Mouse (Mus musculus): Measurements from ENCODE around the gene Ifnar1.

Gene Ifnar1

DNA sequence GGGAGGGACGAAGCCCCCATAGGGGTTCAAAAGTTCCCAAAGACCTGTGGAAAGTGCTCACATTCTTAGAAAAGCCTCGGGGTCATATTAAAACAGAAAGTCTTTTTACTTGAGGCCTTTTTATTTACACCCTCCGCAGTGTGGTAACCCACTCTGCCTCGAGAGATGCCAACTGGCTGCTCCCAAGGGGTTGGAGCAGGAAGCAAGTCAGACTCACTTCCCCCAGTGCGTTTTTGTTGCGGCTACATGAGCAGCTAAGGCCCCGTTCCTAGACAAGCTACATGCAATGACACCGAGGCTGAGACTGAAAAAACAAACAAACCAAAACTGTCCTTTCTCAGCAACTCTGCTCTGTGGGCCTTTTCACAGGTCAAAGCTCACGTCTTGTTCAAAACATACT, 53.5 kb downstream of the Ifnar1 start:
- no peak for DNase-seq (ENCODE audit: low read depth, low spot score)

DNA sequence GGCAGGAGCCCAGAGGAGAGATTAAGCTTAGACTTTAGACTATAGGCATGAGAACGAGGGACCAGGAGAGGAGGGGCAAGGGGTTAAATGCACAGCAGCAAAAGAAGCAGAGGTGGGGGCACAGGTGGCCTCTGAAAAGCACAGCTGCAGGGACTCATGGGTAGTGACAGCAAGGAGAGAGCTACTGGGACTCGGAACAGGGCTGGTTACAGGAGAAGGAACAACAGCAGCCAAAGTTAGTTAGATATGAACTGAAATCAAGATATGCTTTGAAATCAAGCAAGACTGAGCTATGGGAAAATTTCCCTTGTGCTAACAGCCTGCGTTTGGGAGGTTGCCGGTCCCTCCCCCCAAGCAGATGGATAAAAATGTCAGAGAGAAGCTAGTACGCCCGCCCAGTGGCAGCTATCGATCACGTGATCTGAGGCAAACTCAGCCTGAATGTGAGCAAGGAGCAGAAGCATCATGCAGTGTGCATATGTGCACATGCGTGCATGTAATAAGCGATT, 56.6 kb downstream of the Ifnar1 start:
- DNase-seq (ENCODE audit: low read depth, low spot score): no peak

DNA sequence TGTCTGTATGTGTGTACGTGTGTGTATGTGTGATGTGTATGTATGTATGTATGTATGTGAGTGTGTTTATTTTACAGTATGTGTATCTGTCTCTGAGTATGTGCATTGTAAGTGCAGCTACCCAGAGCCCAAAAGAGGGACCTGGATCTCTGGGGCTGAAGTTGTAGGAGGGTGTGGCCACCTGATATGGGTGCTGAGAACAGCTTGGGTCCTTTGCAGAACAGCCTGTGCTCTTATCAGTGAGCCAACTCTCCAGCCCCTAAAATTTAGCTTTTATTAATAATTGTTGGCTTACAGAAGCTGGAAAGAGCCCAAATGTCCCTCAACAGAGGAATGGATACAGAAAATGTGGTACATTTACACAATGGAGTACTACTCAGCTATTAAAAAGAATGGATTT, 58.6 kb downstream of the Ifnar1 start:
- DNase-seq (ENCODE audit: low read depth, low spot score): no peak

DNA sequence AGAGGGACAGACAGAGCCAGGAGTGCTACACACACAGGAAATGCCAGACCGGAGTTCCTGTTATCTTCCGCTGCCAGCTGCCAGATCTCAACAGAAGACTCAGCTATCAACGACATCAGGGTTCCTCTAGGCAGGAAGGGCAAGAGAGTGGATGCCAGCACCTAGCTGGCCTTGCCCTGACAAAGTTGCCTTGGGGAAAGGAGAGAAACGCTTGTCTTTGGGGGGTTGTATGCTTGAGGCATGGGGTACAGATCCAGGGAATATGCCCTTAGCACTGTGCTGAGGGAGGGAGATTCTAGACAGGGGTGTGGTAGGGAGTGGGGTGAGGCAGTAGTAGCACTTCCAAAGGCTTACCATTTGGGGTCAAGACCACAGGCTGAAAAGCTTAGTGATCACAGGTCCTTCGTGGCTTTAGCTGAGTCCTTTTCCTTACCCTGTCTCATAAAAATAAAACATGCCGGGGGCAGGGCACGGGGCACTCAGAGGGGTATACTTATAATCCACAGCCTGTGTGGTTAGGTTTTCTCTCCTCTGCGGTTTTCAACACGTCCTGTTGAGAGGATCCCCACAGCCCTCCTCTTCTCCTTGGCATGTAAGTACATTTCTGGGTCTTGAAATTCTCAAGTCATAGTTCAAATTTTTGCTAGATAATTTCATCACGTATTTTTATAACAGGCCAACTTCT, 60.7 kb downstream of the Ifnar1 start:
- no peak for DNase-seq (ENCODE audit: low read depth, low spot score)

DNA sequence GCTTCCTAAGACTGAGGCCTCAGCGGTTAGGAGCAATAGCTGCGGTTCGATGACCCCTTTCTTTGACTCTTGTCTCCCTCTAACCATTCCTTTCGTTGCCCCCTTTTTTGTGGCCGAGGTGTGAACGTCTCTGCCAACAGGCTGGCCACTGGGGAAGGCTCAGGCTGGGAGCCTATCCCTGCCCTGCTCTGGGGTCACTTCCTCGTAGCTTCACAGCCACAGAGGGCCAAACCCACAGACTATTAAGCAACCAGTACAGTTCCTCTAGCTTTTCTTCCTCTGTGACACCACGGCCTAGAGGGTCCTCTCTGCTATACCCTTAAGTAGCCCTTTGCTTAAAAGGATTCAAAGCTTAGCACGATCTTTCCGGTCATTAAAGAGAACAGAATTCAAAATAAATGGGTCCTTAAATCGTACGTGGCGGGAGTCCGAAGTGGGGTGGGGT, 61.4 kb downstream of the Ifnar1 start:
- no peak for DNase-seq (ENCODE audit: low read depth, low spot score)

DNA sequence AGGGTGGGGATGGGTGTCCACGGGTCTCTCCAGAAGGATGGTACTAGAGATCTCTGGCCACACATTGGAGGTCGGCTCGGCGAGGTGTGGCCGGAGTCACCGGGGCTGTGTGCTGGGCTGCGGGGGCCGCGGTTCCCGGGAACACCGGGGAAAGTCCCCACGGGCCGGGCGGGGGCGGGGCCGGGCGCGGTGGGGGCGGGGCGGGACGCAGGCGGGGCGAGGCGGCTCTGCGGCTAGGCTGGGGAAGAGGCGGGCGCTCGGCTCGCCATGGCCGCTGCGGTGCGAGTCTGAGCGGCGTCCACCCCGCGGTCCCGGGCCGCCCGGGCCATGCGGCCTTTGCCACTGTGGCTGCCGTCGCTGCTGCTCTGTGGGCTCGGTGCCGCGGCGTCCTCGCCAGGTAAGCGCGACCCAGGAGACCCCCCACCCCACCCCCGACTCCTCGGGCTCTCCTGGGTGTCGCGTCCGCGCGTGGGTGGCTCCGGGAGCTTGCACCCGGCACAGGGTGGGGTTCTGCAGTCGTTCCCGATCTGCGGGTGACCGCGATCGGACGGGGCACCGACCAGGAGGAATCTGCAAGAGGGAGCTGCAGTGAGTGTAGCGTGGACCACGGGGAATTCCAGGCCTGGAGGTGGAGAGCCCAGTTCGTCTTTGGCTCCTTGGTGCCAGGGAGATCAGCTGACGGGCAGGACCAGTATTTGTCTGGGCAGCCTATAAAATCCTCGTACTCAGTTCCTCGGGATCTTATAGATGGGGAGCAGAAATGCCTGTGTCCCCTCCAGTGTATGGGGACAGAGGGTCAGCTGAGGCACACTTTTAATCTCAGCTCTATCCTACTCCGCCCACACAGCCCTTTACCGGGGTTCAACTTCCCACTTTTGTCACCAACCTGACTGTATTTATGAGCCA, 62.1 kb downstream of the Ifnar1 start, which contains the start of gene Ifngr2:
Gene Ifngr2, plus strand, starts transcription at position 237 of the 906 bp plus-strand sequence.
- no peak for DNase-seq (ENCODE audit: low read depth, low spot score)

DNA sequence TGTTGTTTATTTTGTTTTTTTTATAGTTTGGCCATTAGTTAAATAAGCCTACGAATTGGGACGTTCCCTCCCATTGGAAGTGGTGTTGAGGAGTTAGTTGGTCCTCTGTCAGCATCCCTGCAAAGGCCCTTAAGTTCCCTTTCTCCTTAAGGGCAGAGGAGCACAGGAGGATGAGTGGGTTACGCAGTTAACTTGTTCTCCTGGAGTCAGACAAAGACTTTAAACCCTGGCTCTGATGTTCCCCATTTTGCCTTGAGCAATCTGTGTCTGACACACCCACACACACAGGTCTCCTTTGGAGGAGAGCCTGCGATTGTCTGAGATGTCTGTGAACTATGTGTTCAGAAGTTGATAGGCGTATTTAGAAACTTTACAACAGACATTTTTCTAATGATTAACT, 62.9 kb downstream of the Ifnar1 start:
- DNase-seq (ENCODE audit: low read depth, low spot score): no peak

DNA sequence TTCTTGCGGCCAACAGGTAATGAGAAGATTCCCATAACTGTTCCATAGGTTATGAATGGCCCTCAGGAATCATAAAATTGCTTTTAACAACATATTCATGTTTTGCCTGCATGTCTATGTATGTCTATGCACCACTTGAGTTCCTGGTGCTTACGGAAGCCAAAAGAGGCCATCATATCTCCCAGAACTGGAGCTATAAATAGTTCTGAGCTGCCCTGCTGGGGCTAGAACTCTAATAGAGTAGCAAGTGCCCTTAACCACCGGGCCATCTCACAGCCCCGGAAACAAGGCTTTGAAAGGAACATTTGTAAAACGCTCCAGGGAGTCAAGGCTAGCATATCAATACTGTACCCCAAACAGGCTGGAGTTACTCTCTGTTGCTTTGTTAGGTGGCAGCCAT, 63.5 kb downstream of the Ifnar1 start:
- DNase-seq (ENCODE audit: low read depth, low spot score): no peak

DNA sequence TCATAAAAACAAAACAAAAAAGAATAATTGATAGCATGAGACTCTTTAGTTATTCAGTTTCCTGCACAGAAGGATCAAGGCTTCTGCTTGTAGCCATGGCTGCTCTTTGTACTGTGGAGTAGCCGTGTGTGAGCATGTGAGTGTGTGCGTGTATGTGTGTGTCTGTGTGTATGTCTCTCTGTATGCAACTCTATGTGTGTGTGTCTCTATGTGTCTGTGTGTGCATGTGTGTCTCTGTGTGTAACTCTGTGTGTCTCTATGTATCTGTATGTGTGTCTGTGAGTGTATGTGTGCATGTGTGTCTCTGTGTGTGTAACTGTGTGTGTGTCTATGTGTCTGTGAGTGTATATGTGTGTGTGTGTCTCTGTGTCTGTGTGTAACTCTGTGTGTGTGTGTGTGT, 64.0 kb downstream of the Ifnar1 start:
- DNase-seq (ENCODE audit: low read depth, low spot score): no peak

DNA sequence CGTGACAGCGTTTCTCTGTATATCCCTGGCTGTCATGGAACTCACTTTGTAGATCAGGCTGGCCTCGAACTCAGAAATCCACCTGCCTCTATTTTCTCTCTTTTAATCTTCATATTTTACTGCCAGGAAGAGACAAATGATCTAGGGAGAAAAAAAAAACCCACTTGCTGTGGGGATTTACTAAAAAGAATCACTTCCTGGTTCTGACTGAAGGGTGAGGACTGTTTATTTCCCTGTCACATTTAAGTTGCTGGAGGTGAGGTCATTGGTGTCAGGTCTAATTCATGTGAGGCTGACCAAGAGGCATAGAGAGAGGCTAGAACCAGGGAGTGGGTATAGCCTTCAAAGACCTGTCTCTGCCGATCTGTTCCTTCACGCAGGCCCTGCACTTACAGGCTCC, 64.6 kb downstream of the Ifnar1 start:
- no peak for DNase-seq (ENCODE audit: low read depth, low spot score)

DNA sequence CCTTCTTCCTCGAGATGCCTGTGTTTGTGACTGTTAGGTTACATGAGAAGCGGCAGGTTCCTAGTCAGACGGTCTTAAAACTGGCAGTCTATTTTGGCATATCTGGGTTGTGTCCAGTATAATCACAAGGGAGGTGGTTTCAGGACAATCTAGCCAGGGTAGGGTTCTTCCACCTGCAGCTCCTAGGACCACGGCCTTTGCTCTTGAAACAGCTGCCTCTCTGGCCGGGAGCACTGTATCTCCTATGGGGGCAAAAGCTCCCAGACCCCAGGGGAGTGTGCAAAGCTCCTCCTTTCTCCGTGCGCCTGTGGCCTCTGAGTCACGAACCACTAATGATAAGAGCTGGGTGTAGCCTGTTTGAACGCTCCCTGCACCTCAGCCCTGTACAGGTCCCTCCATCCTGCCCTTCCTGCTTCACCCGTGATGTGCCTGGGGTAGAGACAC, 66.1 kb downstream of the Ifnar1 start:
- DNase-seq (ENCODE audit: low read depth, low spot score): no peak

DNA sequence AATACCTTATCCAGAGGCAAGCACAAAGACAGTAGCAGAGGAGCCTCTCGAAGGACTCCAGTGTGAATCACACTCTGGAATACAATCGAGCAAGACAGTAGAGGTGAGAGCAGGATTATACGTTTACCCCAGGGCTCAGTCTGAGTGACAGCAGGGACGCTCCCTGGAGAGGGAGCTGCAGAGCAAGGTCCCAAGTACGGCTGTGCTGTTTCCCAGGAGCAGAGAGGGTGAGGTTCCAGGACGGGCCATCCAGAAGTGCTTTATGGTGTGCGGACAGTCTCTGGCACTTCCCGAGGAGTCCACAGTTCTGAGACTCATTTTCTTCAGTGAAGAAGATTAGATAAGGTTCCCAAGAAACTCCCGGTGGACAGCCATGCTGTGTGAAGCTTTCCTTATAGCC, 67.0 kb downstream of the Ifnar1 start:
- DNase-seq (ENCODE audit: low read depth, low spot score): no peak

DNA sequence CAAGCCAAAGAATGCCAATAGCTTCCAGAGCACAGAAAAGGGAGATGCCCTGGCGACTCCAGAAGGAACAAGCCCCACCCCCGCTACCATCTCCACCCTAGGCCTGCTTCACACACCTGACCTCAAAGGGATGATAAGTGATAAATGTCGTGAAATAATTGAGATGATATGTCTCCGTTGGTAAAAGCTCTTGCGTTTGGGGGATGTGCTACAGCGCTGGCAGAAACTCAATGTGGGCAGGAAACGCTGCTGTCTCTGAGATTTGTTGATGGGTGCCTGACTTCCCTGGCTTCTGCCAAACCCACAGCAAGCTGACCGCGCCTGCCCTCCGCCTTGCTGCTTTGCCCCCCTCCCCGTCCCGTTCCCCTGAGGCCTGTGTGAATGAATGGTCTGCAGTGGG, 68.6 kb downstream of the Ifnar1 start:
- DNase-seq (ENCODE audit: low read depth, low spot score): no peak

DNA sequence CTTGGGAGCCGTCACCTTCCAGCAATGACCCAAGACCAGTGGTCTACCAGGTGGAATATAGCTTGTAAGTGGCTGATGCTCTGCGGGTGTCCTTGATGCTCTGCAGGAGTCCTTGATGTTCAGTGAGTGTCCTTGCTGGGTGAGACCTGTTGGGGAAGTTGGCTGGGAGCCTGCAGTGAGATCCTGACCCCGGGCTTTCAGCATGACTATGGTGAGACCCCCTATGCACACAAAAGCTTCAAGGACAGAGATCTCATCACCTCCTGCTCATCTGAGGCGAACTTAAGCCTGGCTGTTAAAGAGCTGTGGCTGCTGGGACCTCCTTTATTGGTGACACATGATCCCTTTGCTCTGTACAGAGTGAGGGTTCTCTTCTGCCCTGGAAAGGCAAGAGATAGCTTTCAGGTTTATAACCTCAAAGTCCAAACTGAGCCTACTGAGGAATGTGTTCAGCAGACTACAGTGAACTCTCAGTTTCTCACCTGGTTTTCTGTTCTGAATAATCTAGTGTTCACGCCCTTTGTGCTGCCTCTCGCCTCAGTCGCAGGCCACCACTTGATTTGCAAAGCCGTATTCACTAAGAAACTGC, 70.1 kb downstream of the Ifnar1 start:
- DNase-seq (ENCODE audit: low read depth, low spot score): no peak

DNA sequence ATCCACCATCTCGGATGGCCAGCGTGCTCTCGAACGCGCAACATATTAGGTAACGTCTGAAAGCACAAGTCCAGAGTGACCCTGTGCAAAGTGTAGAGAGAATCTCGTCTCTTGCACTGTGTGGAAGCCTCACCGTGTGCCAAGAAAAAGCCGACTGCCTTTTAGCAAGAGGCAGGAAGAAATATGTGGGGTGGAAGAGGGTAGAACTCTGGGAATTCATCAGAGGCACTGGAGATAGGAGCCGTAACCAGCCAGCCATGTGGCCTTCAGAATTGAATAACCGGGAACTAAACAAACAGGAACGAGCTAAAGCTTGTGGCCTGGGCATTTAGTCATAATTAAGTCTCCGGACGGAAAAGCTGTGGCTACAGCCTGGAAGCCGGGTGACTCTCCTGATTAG, 71.6 kb downstream of the Ifnar1 start:
- DNase-seq (ENCODE audit: low read depth, low spot score): no peak

All from retina, adult 2 months (tissue).